Mouse (Mus musculus): ENCODE results near the gene Ndufab1.

GRCm38 (mm10) chr7:122074374-122074773 lies 27.3 kb downstream of the Ndufab1 start:
- TF ChIP-seq CTCF (conservative IDR thresholded peaks at IDR 0.05; ENCODE audit: insufficient read depth, insufficient read length, low read depth, low read length) (no peak), POLR2A (IDR thresholded peaks at IDR 0.05; ENCODE audit: low read depth, low read length) (no peak)

Data from kidney, adult 2 months (tissue).